Mouse (Mus musculus): ENCODE measurements around the gene Mfsd6.

GRCm38 (mm10) chr1:52753828-52754227 lies 26.6 kb upstream of the Mfsd6 start:
- TF ChIP-seq CTCF (IDR thresholded peaks at IDR 0.05; ENCODE audit: low read depth, low read length) (no peak), POLR2A (IDR thresholded peaks at IDR 0.05; ENCODE audit: extremely low read depth, insufficient read depth, low read length) (no peak)

Measured in liver, adult 2 months (tissue).